Mouse (Mus musculus) c-Kit-positive CD71-positive TER-119-negative erythroid progenitor cells, embryonic 14.5 days (primary cell): ENCODE measurements around the gene Ube2d3.

Experiments
- DNase-seq: peaks from one replicate; pipeline ENCODE4 v3.0.0-alpha.2; 2013; ENCODE audit warnings: low read depth

Ube2d3 gene

GRCm38 (mm10) chr3:135437758-135438495 lies at the start of gene Ube2d3:
Gene Ube2d3 (plus strand): TSS chr3:135438149.
- DNase-seq: peak; percentile 94

DNA sequence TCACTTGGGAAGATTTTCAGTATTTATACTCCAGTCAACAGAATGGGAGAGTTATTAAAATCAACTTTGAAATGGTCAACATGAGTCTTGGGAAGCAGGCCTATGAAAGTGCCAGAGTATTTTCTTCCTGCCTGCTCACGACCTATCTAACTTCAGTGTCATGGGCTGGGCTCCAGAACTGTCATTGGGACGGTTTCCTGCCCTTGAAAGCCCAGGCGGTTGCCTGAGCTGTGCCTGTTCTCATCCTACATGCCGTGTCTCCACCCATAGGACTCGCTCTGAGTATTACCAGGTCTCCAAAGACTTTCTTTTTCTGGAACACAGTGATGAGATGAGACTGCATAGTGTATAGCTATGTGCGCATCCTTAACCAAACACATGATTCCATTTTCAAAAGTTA lies 44.8 kb upstream of the Ube2d3 start:
- no peak for DNase-seq

GRCm38 (mm10) chr3:135395085-135395484 lies 42.9 kb upstream of the Ube2d3 start:
- no peak for DNase-seq

- no peak for DNase-seq
Observed at GRCm38 (mm10) chr3:135396081-135396480, 41.9 kb upstream of the Ube2d3 start.

- no peak for DNase-seq
Observed at GRCm38 (mm10) chr3:135397112-135397511, 40.8 kb upstream of the Ube2d3 start.

DNA sequence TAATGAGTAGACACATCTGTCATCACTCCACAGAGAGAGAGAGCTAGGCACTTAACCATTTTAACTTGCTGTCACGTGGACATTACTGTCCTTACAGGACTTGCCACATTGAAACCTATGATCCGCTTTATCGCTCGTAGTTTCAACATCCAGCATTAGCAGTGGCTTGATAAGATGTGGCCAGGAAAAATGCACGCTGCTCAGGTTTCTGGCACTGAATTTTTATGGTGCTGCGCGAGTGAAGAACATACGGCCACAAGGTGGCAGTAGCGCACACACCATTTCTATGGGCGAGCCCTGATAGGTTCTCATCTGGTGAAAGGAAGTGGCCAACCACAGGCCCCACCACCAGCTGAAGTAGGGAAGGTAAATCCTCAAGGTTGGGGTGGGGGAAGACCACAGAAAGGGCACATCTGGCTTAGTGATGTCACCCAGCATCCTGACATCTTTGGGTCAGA lies 35.7 kb upstream of the Ube2d3 start:
- DNase-seq: peak; percentile 72

DNA sequence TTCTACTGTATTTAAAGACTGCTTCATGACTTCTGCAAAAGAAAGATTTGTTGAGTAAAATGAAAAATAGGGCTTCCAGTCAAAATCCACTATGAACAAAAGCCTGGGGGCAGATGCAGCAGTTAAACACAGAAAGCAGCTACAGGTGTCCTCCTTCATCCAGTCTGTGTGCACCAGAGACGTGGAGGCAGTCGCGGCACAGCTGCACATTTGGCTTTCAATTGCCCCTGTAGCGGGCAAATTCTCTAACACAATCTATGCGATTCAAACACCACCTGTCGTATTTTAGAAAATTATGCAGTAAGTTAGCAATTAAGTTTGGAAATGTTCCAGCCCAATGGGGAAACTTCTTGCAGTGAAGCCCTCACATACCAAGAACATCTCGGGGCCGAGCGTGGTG lies 34.7 kb upstream of the Ube2d3 start:
- no peak for DNase-seq

GRCm38 (mm10) chr3:135403856-135404255 lies 34.1 kb upstream of the Ube2d3 start:
- no peak for DNase-seq

DNA sequence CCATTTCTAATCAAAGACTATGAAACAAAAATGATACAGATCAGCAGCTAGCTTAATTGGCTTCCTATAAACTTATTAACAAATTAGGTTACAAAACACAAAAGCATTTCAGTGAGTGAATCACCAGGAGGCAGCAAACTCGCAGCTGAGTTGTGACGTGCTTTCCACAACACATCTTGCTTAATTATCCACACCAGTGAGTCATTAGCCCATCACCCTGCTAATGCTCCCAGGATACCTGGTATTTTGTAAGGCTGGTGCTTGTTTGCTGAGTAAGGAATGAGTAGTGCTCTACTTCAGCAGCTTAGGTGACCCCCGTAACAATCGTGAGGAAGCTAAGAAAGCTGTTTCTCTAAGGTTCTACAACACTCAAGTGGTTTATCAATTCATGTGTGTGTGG lies 33.4 kb upstream of the Ube2d3 start:
- DNase-seq: no peak

GRCm38 (mm10) chr3:135407351-135407750 lies 30.6 kb upstream of the Ube2d3 start:
- DNase-seq: no peak

GRCm38 (mm10) chr3:135409219-135409618 lies 28.7 kb upstream of the Ube2d3 start:
- no peak for DNase-seq

GRCm38 (mm10) chr3:135411056-135411455 lies 26.9 kb upstream of the Ube2d3 start:
- no peak for DNase-seq

- DNase-seq: no peak
Observed at GRCm38 (mm10) chr3:135411824-135412223, 26.1 kb upstream of the Ube2d3 start.

DNA sequence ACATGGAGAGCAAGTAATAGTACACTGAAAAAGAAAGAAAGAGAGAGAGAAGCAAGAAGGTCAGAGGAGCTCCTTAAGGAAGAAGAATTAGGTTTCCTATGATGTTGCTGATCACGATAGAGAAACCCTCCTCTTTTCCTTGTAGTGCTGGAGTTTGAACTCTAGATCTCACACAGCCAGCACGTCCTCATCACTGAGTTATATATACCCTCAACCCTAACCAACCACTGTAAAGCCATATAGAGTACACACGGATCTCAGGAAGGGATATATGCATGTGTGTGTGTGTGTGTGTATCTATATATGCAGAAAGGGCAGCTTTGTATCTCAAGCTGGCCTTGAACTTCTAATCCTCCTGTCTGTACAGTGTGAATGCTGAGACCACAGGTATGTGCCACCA lies 20.7 kb upstream of the Ube2d3 start:
- DNase-seq: no peak

DNA sequence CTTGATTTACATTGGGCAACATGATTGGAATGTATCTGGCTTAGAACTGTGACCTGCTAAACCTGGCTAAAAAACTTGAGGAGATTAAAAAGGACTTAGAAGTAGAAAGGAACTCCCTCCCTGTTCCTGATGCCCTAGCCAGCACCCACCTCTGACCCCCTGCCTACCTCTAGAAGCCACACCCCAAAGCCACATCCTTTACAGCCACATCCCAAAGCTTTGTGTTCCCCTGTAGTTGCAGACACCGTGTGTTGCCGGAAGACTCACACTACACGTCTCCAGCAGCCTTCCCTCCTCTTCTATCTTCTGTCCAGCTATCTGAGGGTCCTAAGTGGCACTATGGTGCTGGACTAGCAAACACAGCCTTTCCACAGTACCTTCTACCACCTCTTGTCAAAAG lies 20.1 kb upstream of the Ube2d3 start:
- no peak for DNase-seq

- DNase-seq: no peak
Observed at GRCm38 (mm10) chr3:135420542-135421309, 17.2 kb upstream of the Ube2d3 start.

GRCm38 (mm10) chr3:135421310-135421594 lies 16.7 kb upstream of the Ube2d3 start:
- no peak for DNase-seq

DNA sequence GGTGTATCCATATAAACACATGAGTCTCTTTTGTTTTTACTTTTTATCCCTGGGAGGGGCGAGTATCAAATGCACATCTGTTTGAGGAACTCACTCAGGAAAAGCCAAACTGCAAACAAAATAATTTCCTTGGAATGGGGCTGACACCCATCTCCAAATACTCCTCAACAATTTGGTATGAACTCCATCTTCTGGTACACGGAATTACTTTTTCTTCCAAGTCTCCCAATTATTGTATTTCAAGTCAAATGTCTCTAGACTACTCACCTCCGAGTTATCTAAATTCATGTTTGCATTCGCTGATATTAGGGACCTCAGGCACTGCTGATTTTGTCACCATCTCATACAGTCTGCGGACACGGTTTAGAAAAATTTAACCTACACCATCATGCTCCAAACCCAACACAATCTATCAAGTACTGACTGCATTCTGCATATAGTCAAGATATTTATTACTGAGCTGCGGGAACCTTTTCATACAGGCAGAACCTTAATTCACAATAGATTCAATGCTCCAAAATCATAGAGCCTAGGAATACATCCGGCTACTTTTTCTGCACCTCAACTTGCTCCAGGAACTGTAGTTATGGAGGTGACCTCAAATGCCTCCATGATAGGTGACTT lies 15.6 kb upstream of the Ube2d3 start:
- DNase-seq: no peak

DNA sequence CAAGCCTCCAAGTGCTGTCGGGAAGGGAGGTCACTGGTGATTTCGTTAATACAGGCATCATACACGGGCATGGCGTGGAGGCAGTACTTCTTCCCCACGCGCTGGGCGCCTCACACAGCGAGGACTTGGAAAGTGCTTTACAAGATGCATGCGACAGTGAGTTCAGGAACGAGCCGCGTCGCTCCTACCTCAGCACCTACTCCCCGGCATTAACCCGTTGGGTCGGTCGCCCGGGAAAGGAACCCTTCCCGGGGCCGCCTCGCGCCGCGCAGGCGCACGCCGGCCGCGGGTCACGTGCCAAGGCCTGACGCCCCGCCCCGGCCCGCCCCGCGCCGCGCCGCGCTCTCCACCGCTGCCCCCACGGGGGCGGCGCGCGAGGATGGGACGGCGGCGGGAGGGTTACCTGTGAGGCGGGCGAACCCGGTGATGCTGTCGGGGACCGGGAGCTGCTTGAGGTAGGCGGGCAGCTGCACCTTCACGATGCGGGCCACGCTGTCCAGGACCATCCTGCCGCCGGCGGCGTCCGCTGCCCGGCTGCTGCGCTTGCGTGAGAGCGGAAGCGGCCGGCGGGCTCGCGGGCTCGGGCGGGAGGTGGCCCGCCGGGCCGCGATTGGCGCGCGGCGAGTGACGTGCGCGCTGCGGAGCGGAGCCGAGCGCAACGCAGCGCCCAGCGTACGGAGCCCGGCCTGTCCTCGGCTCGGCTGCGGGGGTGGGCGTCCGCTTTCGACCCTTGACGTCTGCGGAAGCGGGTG lies 14.9 kb upstream of the Ube2d3 start:
- DNase-seq: peak; percentile 62

DNA sequence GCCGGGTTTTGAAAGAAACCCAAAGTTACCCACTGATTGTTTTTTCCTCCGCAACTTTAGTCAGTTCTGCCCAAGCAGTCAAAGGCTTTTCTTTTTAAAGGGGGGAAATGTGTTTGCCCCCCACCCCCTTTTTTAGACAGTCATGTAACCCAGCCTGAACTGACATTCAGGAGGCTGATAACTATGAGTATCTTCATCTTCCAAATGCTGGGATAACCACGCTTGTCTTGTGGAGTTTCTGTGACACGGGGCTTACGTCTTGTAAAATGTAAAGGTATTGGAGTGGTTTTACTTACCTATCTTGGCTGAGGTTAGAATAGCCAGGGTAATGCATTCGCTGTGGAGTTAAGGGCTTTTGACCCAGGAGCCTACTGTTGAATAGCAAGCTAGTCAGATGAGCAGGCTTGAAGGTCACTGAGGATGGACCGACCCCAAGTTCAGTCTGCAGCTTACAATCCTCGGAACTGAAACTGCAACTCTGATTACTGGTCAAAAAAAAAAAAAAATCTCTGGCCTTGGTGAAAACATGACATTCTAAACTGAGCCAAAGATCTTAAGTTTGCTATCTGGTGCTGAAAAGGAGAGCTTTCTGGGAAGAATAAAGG lies 14.2 kb upstream of the Ube2d3 start, which contains the start of gene Cisd2:
Gene Cisd2, minus strand, starts transcription at position 318 of the 605 bp plus-strand sequence.
- no peak for DNase-seq

- DNase-seq: no peak
Observed at GRCm38 (mm10) chr3:135436901-135437616, 890 bp upstream of the Ube2d3 start.
